Comparison of ENCODE assay signal across 12 mouse cellular contexts in the genomic region with DNA sequence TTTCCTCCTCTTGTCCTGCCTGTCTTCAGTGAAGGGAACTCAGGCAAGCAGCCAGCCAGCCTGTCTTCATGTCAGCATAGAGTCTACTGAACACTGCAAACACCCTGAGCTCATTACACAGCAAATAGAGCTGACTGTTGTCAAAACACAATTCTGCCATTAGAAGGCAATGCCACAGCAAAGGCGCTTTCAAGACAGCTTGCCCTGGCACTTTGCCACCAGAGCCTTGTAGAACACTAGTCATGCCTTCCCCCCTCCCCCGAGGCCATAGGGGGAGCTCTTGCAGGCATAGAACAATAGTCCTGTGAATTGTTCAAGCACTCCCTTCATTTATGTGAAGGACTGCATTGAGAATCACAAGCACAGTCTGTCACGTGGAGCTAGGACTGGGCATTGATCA.
DNase-seq lines count a peak whose midpoint lies in the region; ATAC-seq and TF ChIP-seq lines count a peak whose summit lies in the region.
"Had no signal": no experiment of that assay in that cellular context is flagged by ENCODE, and none has a peak within 500 bp of the region (broad histone marks: within the 10 kb centered on the region; RNA-seq: fewer than 3 reads in every experiment).

No protein-coding gene starts in this region.

- no peaks in the 10 kb centered on the region for H3K9me3 ChIP-seq in kidney, embryonic 14.5 days (ENCODE audit: control insufficient read depth, low read length)
- H3K9me3 ChIP-seq in forebrain, postnatal 0 days (ENCODE audit: low read length): no peaks in the 10 kb centered on the region
- H3K9me3 ChIP-seq in liver, embryonic 12.5 days (replicated peaks): no peaks in the 10 kb centered on the region
- H3K9me3 ChIP-seq: G1E had no signal

- no peak overlapping the region for H3K9ac ChIP-seq in kidney, embryonic 14.5 days (ENCODE audit: low read depth, low read length)
- no peak overlapping the region for H3K9ac ChIP-seq in forebrain, postnatal 0 days
- no peak overlapping the region for H3K9ac ChIP-seq in liver, embryonic 12.5 days

- H3K27me3 ChIP-seq in kidney, adult 2 months (replicated peaks; ENCODE audit: control insufficient read depth, insufficient read depth, low read length): no peaks in the 10 kb centered on the region
- H3K27me3 ChIP-seq in kidney, embryonic 14.5 days (ENCODE audit: control insufficient read depth, insufficient read depth, low read length): 0 out of 2 replicates have a peak, but pooled peaks cover 2% of the 10 kb centered on the region
- no peaks in the 10 kb centered on the region for H3K27me3 ChIP-seq in forebrain, postnatal 0 days (ENCODE audit: insufficient read depth, low read length)
- no peaks in the 10 kb centered on the region; the same call in 1 of the 2 replicates for H3K27me3 ChIP-seq in liver, embryonic 12.5 days (replicated peaks)

- TF ChIP-seq POLR2A in kidney, adult 2 months (IDR thresholded peaks at IDR 0.05; ENCODE audit: low read depth, low read length): no peak

- H3K4me2 ChIP-seq in kidney, embryonic 14.5 days (replicated peaks; ENCODE audit: low read depth, low read length): no peak overlapping the region
- no peak overlapping the region for H3K4me2 ChIP-seq in forebrain, postnatal 0 days (ENCODE audit: low read depth)
- no peak overlapping the region for H3K4me2 ChIP-seq in liver, embryonic 12.5 days

- H3K4me3 ChIP-seq in kidney, adult 2 months (ENCODE audit: insufficient read depth, low read depth, low read length): no peak overlapping the region
- H3K4me3 ChIP-seq in kidney, embryonic 14.5 days (ENCODE audit: low read length): no peak overlapping the region
- no peak overlapping the region for H3K4me3 ChIP-seq in forebrain, postnatal 0 days (ENCODE audit: low read depth, low read length)
- H3K4me3 ChIP-seq in liver, embryonic 12.5 days: no peak overlapping the region
- H3K4me3 ChIP-seq: myocyte had no signal

- 56% methylated on average over 3 of the region's 3 CpGs for whole genome bisulfite sequencing in kidney, adult 2 months
- WGBS in kidney, embryonic 14.5 days: 72% methylated on average over 3 of the region's 3 CpGs
- 31% methylated on average over 3 of the region's 3 CpGs for WGBS in forebrain, postnatal 0 days
- WGBS in liver, embryonic 12.5 days (ENCODE audit: insufficient replicate concordance): 63% methylated on average over 3 of the region's 3 CpGs

- no peaks in the 10 kb centered on the region for H3K4me1 ChIP-seq in kidney, adult 2 months (ENCODE audit: control insufficient read depth, insufficient read depth, low read length)
- H3K4me1 ChIP-seq in kidney, embryonic 14.5 days (ENCODE audit: control insufficient read depth, insufficient read depth, low read length): no peaks in the 10 kb centered on the region
- no peaks in the 10 kb centered on the region for H3K4me1 ChIP-seq in forebrain, postnatal 0 days (ENCODE audit: insufficient read depth)
- no peaks in the 10 kb centered on the region for H3K4me1 ChIP-seq in liver, embryonic 12.5 days

- no peak for TF ChIP-seq CTCF in kidney, adult 2 months (conservative IDR thresholded peaks at IDR 0.05; ENCODE audit: insufficient read depth, insufficient read length, low read depth, low read length)
- TF ChIP-seq CTCF in forebrain, postnatal 0 days (IDR thresholded peaks at IDR 0.05; ENCODE audit: low read depth): no peak

- ATAC-seq in kidney, embryonic 14.5 days (ENCODE audit: low FRiP score, low TSS enrichment): no peak
- ATAC-seq in forebrain, postnatal 0 days: peak; percentile 77
- ATAC-seq in liver, embryonic 12.5 days: no peak

- no peaks in the 10 kb centered on the region for H3K36me3 ChIP-seq in kidney, adult 2 months (ENCODE audit: control insufficient read depth, insufficient read depth, low read length)
- H3K36me3 ChIP-seq in kidney, embryonic 14.5 days (ENCODE audit: control insufficient read depth, insufficient read depth, low read length): no peaks in the 10 kb centered on the region
- H3K36me3 ChIP-seq in forebrain, postnatal 0 days (ENCODE audit: insufficient read depth): no peaks in the 10 kb centered on the region
- H3K36me3 ChIP-seq in liver, embryonic 12.5 days: no peaks in the 10 kb centered on the region
- H3K36me3 ChIP-seq: G1E had no signal

- peak; percentile 2 for DNase-seq in kidney, adult 2 months
- peak; percentile 44 for DNase-seq in testis, postnatal 10 days (ENCODE audit: low spot score)
- DNase-seq in testis, postnatal 14 days (ENCODE audit: low spot score): no peak
- peak; percentile 44 for DNase-seq in forebrain, postnatal 0 days
- peak; percentile 49 for DNase-seq in telencephalon, adult 2 months (ENCODE audit: low read depth, low spot score)
- no peak for DNase-seq in urinary bladder, postnatal 36 days (ENCODE audit: low spot score in 2 of 2)
- DNase-seq: lung, adult 18-20 months; spleen, adult 18-20 months had no signal

- no peak overlapping the region for H3K27ac ChIP-seq in kidney, adult 2 months (ENCODE audit: insufficient read depth, low read depth, low read length)
- no peak overlapping the region for H3K27ac ChIP-seq in kidney, embryonic 14.5 days (ENCODE audit: low read depth, low read length)
- no peak overlapping the region for H3K27ac ChIP-seq in forebrain, postnatal 0 days (ENCODE audit: low read depth, low read length)
- H3K27ac ChIP-seq in liver, embryonic 12.5 days: no peak overlapping the region

Comparison
In these comparisons a context has a peak if more than half of its experiments do, and no peak if none do; other contexts are left out.
1. DNase-seq: peak in kidney, adult 2 months (single experiment), testis, postnatal 10 days (single experiment), forebrain, postnatal 0 days (single experiment) and telencephalon, adult 2 months (single experiment); none in testis, postnatal 14 days (single experiment) and urinary bladder, postnatal 36 days (0 of 2).